Mouse (Mus musculus) neural tube, embryonic 11.5 days (tissue): ENCODE results near the gene Tom1. TPM values are rescaled to one million over a fixed set of nuclear protein-coding genes. Genes with fewer than 3 reads are reported as not detected.

Source experiments
- ATAC-seq: fragments of 200-750 bp; cut with Nextera tagmentation; 2 replicates; pipeline ENCODE4 v1.8.0; 2017; ENCODE audit warnings: moderate number of reproducible peaks, mild to moderate bottlenecking, moderate TSS enrichment, moderate library complexity; ENCODE audit not compliant: insufficient read depth, low FRiP score, low TSS enrichment
- DNase-seq: peaks from one replicate; pipeline ENCODE4 v3.0.0-alpha.2; 2015; ENCODE audit warnings: low spot score
- H3K27ac ChIP-seq: fragments of 300-500 bp; sonication (generic); 2 replicates; pipeline ENCODE4 v1.5.1; 2014; ENCODE audit warnings: low read depth, mild to moderate bottlenecking, low read length
- H3K27me3 ChIP-seq: fragments of 300-500 bp; sonication (generic); 2 replicates; pipeline ENCODE4 v1.6.1; 2014; ENCODE audit warnings: mild to moderate bottlenecking, low read length, mixed read lengths; ENCODE audit not compliant: control insufficient read depth, insufficient read depth
- H3K36me3 ChIP-seq: fragments of 300-500 bp; sonication (generic); 2 replicates; pipeline ENCODE4 v1.6.1; 2014; ENCODE audit warnings: mild to moderate bottlenecking, low read length, moderate library complexity, mixed read lengths; ENCODE audit not compliant: control insufficient read depth, insufficient read depth
- H3K4me1 ChIP-seq: fragments of 300-500 bp; sonication (generic); 2 replicates; pipeline ENCODE4 v1.6.1; 2014; ENCODE audit warnings: low read length, mixed read lengths; ENCODE audit not compliant: control insufficient read depth, insufficient read depth
- H3K4me2 ChIP-seq: fragments of 300-500 bp; sonication (generic); 2 replicates; pipeline ENCODE4 v1.6.1; 2014; ENCODE audit warnings: low read depth, mild to moderate bottlenecking, moderate library complexity
- H3K4me3 ChIP-seq: fragments of 300-500 bp; sonication (generic); 2 replicates; pipeline ENCODE4 v1.5.1; 2014; ENCODE audit warnings: low read depth, low read length
- H3K9ac ChIP-seq: fragments of 300-500 bp; sonication (generic); 2 replicates; pipeline ENCODE4 v1.6.1; 2014; ENCODE audit warnings: mild to moderate bottlenecking, low read length
- H3K9me3 ChIP-seq: fragments of 300-500 bp; sonication (generic); 2 replicates; pipeline ENCODE4 v1.6.1; 2016; ENCODE audit warnings: low read length; ENCODE audit not compliant: control insufficient read depth
- WGBS: fragments of 180-500 bp; shearing (Covaris S2); extraction: QIAGEN DNeasy Blood & Tissue Kit; methylation state at CpG from one replicate; pipeline ENCODE4 v1.1.7; 2014; 5-methylcytosine and 5-hydroxymethylcytosine counted together
- polyA plus RNA-seq: library from polyadenylated mRNA; unstranded; fragments of >200 nt; fragmentation: Nextera tagmentation; extraction: Ambion mirVana; gene quantifications from 2 replicates; pipeline ENCODE4 v1.2.1, GENCODE M21; 2014

Gene Tom1
- polyA plus RNA-seq, 1 experiment from 2014 or later: 38.6 TPM

DNA sequence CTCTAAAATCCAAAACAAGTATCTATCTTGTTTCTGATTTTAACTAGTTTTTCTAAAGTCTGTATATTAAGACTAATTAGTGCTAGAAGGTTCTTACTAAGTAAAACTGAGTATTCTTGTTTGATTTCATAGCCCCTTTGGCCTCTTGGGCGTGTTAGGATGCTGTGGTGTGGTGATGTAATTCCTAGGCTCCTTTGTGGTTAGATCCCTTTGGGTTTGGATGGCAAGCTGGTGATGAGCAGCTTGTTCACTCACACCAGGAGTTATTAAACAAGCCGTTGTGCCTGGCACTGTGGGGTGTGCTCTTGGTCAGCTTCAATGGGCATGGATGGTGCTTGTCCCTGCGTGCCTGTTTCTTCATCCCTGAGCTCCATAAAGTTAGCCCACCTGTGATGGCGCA, 19.8 kb downstream of the Tom1 start:
- H3K9me3 ChIP-seq: no peaks in the 10 kb centered on the region
- H3K9ac ChIP-seq: no peak overlapping the region
- H3K4me1 ChIP-seq: no peaks in the 10 kb centered on the region
- H3K27ac ChIP-seq: no peak overlapping the region
- no peak overlapping the region for H3K4me3 ChIP-seq
- 90% methylated on average over 4 of the region's 4 CpGs for WGBS
- no peaks in the 10 kb centered on the region for H3K27me3 ChIP-seq
- H3K4me2 ChIP-seq: no peak overlapping the region
- no peak for ATAC-seq
- no peaks in the 10 kb centered on the region for H3K36me3 ChIP-seq
- no peak for DNase-seq

- no peaks in the 10 kb centered on the region for H3K4me1 ChIP-seq
- H3K27me3 ChIP-seq: no peaks in the 10 kb centered on the region
- DNase-seq (no peak), ATAC-seq (no peak)
- no peak overlapping the region for H3K27ac ChIP-seq
- no peak overlapping the region for H3K9ac ChIP-seq
- WGBS: 97% methylated on average over 2 of the region's 2 CpGs
- no peaks in the 10 kb centered on the region for H3K9me3 ChIP-seq
- H3K36me3 ChIP-seq: no peaks in the 10 kb centered on the region
- H3K4me2 ChIP-seq: no peak overlapping the region
- no peak overlapping the region for H3K4me3 ChIP-seq
These were observed 22.2 kb downstream of the Tom1 start for GRCm38 (mm10) chr8:75055673-75056072.

- Histone ChIP-seq H3K9me3 (no peaks in the 10 kb centered on the region), H3K36me3 (no peaks in the 10 kb centered on the region), H3K4me2 (no peak overlapping the region), H3K27me3 (no peaks in the 10 kb centered on the region), H3K4me3 (no peak overlapping the region), H3K27ac (no peak overlapping the region), H3K9ac (no peak overlapping the region), H3K4me1 (no peaks in the 10 kb centered on the region)
- 82% methylated on average over 6 of the region's 6 CpGs for WGBS
- no peak for DNase-seq
- ATAC-seq: no peak
These were observed 26.5 kb downstream of the Tom1 start for GRCm38 (mm10) chr8:75060022-75060421.

DNA sequence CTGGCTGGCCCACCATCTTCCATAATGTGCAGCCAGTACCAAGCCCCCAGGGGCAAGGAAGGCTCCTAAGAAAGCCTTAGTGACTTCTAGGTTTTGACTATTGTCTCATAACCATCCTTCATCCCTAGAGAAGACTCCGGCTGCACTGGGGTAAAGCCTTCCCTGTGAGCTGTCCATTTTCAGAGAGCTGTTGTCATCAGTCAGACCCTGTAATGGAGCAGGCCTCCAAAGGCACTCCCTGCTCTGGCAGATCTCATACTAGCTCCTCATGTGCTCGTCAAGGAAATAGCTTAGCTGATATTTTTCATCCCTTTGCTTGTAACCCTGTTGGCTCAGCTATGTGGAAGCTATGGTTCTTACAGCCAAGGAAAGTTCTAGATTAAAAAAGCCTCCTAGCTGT, 27.3 kb downstream of the Tom1 start:
- DNase-seq (no peak), ATAC-seq (no peak)
- H3K36me3 ChIP-seq: no peaks in the 10 kb centered on the region
- no peaks in the 10 kb centered on the region for H3K9me3 ChIP-seq
- 79% methylated on average over 2 of the region's 2 CpGs for WGBS
- H3K4me1 ChIP-seq: no peaks in the 10 kb centered on the region
- no peaks in the 10 kb centered on the region for H3K27me3 ChIP-seq
- H3K27ac ChIP-seq: no peak overlapping the region
- no peak overlapping the region for H3K9ac ChIP-seq
- H3K4me3 ChIP-seq: no peak overlapping the region
- H3K4me2 ChIP-seq: no peak overlapping the region

DNA sequence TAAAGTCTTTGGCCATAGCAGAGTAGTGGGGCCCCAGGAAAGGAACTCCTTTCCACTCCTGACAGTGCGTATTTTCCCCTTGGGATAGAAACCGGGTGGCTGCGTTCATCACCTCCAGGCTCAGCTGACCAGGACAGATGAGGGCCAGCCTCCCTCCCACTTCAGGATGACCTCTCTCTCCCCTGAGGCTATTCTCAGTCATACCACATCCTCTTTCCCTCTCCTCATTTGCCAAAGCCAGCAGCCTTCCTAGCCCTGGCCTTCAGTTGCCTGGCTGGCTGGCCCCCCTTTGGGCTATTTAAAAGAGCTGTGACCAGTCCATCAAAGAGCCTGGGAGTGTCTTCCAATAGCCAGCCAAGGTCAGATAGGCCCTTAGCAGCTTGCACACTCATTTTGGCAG, 29.8 kb downstream of the Tom1 start:
- H3K9ac ChIP-seq: no peak overlapping the region
- no peaks in the 10 kb centered on the region for H3K9me3 ChIP-seq
- no peak overlapping the region for H3K4me2 ChIP-seq
- no peaks in the 10 kb centered on the region for H3K27me3 ChIP-seq
- WGBS: 80% methylated on average over 3 of the region's 3 CpGs
- no peak overlapping the region for H3K27ac ChIP-seq
- H3K36me3 ChIP-seq: no peaks in the 10 kb centered on the region
- H3K4me3 ChIP-seq: no peak overlapping the region
- DNase-seq: no peak
- no peak for ATAC-seq
- H3K4me1 ChIP-seq: no peaks in the 10 kb centered on the region

DNA sequence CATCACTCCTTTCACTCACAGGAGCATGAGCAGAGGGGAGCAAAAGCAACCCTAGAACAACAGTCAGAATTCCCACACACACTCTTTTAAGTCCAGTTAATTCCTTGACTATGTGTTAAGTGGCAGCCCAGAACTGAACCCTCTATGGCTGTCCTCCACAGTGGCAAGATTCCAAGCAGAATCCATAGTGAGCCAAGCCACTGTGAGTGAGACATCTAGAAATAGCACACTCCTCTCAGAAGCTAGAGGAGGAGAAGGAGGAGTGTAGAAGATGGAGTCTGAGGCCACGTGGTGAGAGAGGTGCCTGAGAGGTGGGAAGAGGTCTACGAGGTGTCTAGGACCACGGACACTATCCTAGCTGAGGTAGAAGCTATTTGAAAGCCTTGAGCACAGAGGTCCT, 31.3 kb downstream of the Tom1 start:
- H3K4me2 ChIP-seq: no peak overlapping the region
- H3K4me1 ChIP-seq: no peaks in the 10 kb centered on the region
- H3K27ac ChIP-seq: no peak overlapping the region
- no peak for DNase-seq
- ATAC-seq: no peak
- H3K27me3 ChIP-seq: no peaks in the 10 kb centered on the region
- no peaks in the 10 kb centered on the region for H3K9me3 ChIP-seq
- no peak overlapping the region for H3K9ac ChIP-seq
- H3K4me3 ChIP-seq: no peak overlapping the region
- 91% methylated on average over 3 of the region's 3 CpGs for WGBS
- H3K36me3 ChIP-seq: no peaks in the 10 kb centered on the region

DNA sequence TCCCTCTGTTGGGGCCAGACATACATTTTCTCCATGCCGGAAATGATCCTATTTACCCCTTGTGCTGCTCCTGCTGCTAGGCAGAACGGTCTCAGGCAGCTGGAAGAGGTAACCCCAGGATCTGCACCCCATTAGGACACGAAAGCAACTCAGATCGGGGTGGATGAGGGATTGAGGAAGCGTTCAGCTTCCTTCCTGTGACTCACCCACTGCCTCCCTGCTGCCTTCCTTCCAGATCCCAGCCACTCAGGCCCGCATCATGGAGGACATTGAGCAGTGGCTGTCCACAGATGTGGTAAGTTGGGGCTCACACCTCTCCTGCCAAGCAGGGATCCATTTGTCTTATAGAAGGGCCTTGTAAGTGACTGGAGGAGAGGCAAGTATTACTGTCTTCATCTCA, 33.8 kb downstream of the Tom1 start:
- no peak overlapping the region for H3K9ac ChIP-seq
- ATAC-seq (no peak), DNase-seq (no peak)
- H3K27me3 ChIP-seq: no peaks in the 10 kb centered on the region
- H3K4me1 ChIP-seq: no peaks in the 10 kb centered on the region
- no peaks in the 10 kb centered on the region for H3K36me3 ChIP-seq
- no peaks in the 10 kb centered on the region for H3K9me3 ChIP-seq
- H3K27ac ChIP-seq: no peak overlapping the region
- 87% methylated on average over 6 of the region's 6 CpGs for WGBS
- H3K4me3 ChIP-seq: no peak overlapping the region
- H3K4me2 ChIP-seq: no peak overlapping the region

- no peak overlapping the region for H3K4me2 ChIP-seq
- DNase-seq: no peak
- no peak overlapping the region for H3K4me3 ChIP-seq
- H3K9me3 ChIP-seq: no peaks in the 10 kb centered on the region
- H3K36me3 ChIP-seq: no peaks in the 10 kb centered on the region
- no peak overlapping the region for H3K27ac ChIP-seq
- no peaks in the 10 kb centered on the region for H3K4me1 ChIP-seq
- no peak overlapping the region for H3K9ac ChIP-seq
- no peaks in the 10 kb centered on the region for H3K27me3 ChIP-seq
- WGBS: 84% methylated on average over 1 of the region's 1 CpGs
- ATAC-seq: no peak
These were observed 36.8 kb downstream of the Tom1 start for GRCm38 (mm10) chr8:75070297-75070696.

DNA sequence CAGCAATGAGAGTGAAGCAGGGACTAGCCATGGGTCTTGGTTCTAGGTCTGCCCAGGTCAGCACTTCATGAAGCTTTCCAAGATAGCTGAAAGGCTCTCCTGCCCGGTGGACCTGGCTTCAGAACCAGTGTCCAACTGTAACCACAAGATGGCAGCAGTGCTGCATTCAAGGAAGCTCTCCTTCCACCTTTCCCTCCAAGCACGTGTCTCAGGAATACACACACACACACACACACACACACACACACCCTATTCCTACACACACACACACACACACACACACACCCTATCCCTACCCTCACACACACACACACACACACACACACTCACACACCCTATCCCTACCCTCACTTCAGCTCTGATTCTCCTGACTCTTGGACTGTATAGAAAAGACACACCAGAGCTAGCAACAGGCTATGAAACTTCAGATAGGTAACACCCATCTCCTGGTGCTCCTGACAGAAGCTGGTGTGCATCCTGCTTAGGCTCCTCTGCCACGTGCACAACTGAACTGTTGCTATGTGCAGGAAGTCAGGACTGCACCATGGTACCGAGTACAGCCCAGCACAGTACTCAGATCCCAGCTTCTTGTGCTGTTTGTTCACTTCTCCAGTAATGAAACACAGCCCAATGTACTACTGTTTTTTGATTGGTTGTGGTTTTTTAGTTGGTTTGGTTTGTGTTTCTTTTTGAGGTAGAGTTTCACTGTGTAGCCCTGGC, 38.3 kb downstream of the Tom1 start:
- Histone ChIP-seq H3K4me1 (no peaks in the 10 kb centered on the region), H3K27me3 (no peaks in the 10 kb centered on the region), H3K9me3 (no peaks in the 10 kb centered on the region), H3K36me3 (no peaks in the 10 kb centered on the region), H3K9ac (no peak overlapping the region), H3K4me3 (no peak overlapping the region), H3K27ac (no peak overlapping the region), H3K4me2 (no peak overlapping the region)
- ATAC-seq (peak; percentile 70), DNase-seq (peak; percentile 77)
- 30% methylated on average over 4 of the region's 4 CpGs for WGBS
